Mouse (Mus musculus): Measurements from ENCODE around the gene Mcoln1.

DNA sequence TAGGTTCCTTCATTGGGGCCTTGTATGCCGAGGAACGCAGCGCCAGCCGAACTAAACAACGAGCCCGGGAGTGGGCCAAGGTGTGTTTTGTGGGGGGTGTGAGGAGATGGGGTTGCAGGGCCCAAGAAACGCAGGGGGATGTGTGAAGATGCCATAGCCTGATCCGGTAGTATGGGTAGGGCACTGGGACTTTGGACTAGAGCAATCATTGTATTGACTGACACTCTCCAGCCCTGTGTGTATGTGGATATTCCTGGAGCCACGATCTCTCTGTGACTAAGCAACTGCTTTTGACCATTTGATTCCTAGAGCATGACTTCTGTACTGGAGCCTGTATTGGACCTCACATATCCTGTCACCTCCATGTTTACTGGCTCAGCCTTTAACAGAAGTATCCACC, 36.7 kb downstream of the Mcoln1 start:
- TF ChIP-seq POLR2A (IDR thresholded peaks at IDR 0.05; ENCODE audit: borderline replicate concordance, control insufficient read depth, low read depth, low read length) (no peak), CTCF (IDR thresholded peaks at IDR 0.05; ENCODE audit: control insufficient read depth, insufficient read depth, low read length) (no peak)
